Mouse (Mus musculus): ENCODE measurements around the gene Plpp7. TPM values are rescaled to one million over a fixed set of nuclear protein-coding genes. Genes with fewer than 3 reads are reported as not detected.

The Plpp7 gene
- polyA plus RNA-seq, 1 experiment from 2014 or later: 5.5 TPM

DNA sequence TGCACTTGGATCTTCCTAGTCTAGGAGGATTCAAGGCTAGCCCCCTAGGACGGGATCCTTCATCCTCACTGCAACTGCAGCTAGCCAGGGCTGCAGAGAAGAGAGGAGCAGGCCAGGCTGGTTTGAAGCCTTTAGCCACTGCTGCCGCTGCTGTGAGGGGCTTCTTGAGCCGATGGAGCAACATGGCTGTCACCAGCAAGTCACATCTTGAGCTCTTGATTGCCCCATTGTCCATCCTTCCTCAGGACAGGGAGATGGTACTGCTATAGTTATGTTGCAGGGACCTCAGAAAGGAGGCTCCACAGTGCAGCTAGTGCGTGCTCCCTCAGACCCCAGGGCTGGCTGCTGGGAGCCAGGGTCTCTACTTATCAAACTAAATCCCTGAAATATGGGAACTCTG, 37.5 kb upstream of the Plpp7 start:
- Histone ChIP-seq H3K4me3 (ENCODE audit: low read depth, low read length) (no peak overlapping the region), H3K27me3 (ENCODE audit: control insufficient read depth, insufficient read depth, low read length) (no peaks in the 10 kb centered on the region; the same call in 1 of the 2 replicates), H3K36me3 (ENCODE audit: control insufficient read depth, insufficient read depth, low read length) (peaks cover 4% of the 10 kb centered on the region; the same call in 1 of the 2 replicates), H3K27ac (ENCODE audit: low read depth, low read length) (no peak overlapping the region), H3K9me3 (ENCODE audit: control insufficient read depth, low read length) (no peaks in the 10 kb centered on the region), H3K4me1 (replicated peaks; ENCODE audit: control insufficient read depth, insufficient read depth, low read length) (no peaks in the 10 kb centered on the region), H3K9ac (ENCODE audit: low read depth, low read length) (no peak overlapping the region), H3K4me2 (replicated peaks; ENCODE audit: low read depth, low read length) (no peak overlapping the region)
- no peak for ATAC-seq (ENCODE audit: low FRiP score)
- WGBS: 87% methylated on average over 4 of the region's 4 CpGs
- no peak for DNase-seq (ENCODE audit: low spot score)

GRCm38 (mm10) chr2:32058241-32058640, 37.1 kb upstream of the Plpp7 start:
- H3K9ac ChIP-seq (ENCODE audit: low read depth, low read length): no peak overlapping the region

DNA sequence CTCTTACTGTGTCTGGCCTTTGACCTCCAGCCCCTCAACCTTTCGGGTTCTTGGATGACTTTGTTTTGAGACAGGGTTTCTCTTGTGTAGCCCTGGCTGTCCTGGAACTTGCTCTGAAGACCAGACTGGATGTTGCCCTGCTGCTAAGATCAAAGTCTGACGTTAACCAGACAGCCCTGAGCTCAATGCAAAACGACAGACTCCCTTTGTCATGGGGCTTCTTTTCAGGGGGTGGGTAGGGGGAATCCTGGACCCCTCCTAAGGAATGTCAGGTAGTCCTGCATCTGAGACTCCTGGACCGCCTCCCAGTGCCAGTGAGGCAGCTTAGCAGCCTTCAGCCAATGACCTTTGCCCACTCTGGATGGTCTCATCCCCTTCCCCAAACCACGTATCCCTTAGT, 36.6 kb upstream of the Plpp7 start:
- DNase-seq (ENCODE audit: low spot score): no peak
- Histone ChIP-seq H3K4me1 (replicated peaks; ENCODE audit: control insufficient read depth, insufficient read depth, low read length) (no peaks in the 10 kb centered on the region), H3K27me3 (ENCODE audit: control insufficient read depth, insufficient read depth, low read length) (no peaks in the 10 kb centered on the region; the same call in 1 of the 2 replicates), H3K36me3 (ENCODE audit: control insufficient read depth, insufficient read depth, low read length) (peaks cover 3% of the 10 kb centered on the region; the same call in 1 of the 2 replicates), H3K9me3 (ENCODE audit: control insufficient read depth, low read length) (no peaks in the 10 kb centered on the region), H3K27ac (ENCODE audit: low read depth, low read length) (no peak overlapping the region), H3K9ac (ENCODE audit: low read depth, low read length) (no peak overlapping the region), H3K4me2 (replicated peaks; ENCODE audit: low read depth, low read length) (no peak overlapping the region), H3K4me3 (ENCODE audit: low read depth, low read length) (no peak overlapping the region)
- no peak for ATAC-seq (ENCODE audit: low FRiP score)
- 37% methylated on average over 5 of the region's 5 CpGs for WGBS

More at GRCm38 (mm10) chr2:32058241-32058640, 37.1 kb upstream of the Plpp7 start:
- Histone ChIP-seq H3K27ac (ENCODE audit: low read depth, low read length) (no peak overlapping the region), H3K4me3 (ENCODE audit: low read depth, low read length) (no peak overlapping the region), H3K4me1 (replicated peaks; ENCODE audit: control insufficient read depth, insufficient read depth, low read length) (no peaks in the 10 kb centered on the region), H3K27me3 (ENCODE audit: control insufficient read depth, insufficient read depth, low read length) (no peaks in the 10 kb centered on the region; the same call in 1 of the 2 replicates), H3K9me3 (ENCODE audit: control insufficient read depth, low read length) (no peaks in the 10 kb centered on the region), H3K36me3 (ENCODE audit: control insufficient read depth, insufficient read depth, low read length) (peaks cover 4% of the 10 kb centered on the region; the same call in 1 of the 2 replicates), H3K4me2 (replicated peaks; ENCODE audit: low read depth, low read length) (no peak overlapping the region)
- DNase-seq (ENCODE audit: low spot score) (no peak), ATAC-seq (ENCODE audit: low FRiP score) (no peak)
- WGBS: 68% methylated on average over 9 of the region's 9 CpGs

GRCm38 (mm10) chr2:32059613-32060012, 35.7 kb upstream of the Plpp7 start:
- no peak for ATAC-seq (ENCODE audit: low FRiP score)
- Histone ChIP-seq H3K36me3 (ENCODE audit: control insufficient read depth, insufficient read depth, low read length) (no peaks in the 10 kb centered on the region), H3K27me3 (ENCODE audit: control insufficient read depth, insufficient read depth, low read length) (no peaks in the 10 kb centered on the region; the same call in 1 of the 2 replicates), H3K4me1 (replicated peaks; ENCODE audit: control insufficient read depth, insufficient read depth, low read length) (no peaks in the 10 kb centered on the region), H3K9me3 (ENCODE audit: control insufficient read depth, low read length) (no peaks in the 10 kb centered on the region), H3K4me2 (replicated peaks; ENCODE audit: low read depth, low read length) (no peak overlapping the region), H3K27ac (ENCODE audit: low read depth, low read length) (no peak overlapping the region), H3K9ac (ENCODE audit: low read depth, low read length) (no peak overlapping the region), H3K4me3 (ENCODE audit: low read depth, low read length) (no peak overlapping the region)
- whole genome bisulfite sequencing: 79% methylated on average over 6 of the region's 6 CpGs
- no peak for DNase-seq (ENCODE audit: low spot score)

DNA sequence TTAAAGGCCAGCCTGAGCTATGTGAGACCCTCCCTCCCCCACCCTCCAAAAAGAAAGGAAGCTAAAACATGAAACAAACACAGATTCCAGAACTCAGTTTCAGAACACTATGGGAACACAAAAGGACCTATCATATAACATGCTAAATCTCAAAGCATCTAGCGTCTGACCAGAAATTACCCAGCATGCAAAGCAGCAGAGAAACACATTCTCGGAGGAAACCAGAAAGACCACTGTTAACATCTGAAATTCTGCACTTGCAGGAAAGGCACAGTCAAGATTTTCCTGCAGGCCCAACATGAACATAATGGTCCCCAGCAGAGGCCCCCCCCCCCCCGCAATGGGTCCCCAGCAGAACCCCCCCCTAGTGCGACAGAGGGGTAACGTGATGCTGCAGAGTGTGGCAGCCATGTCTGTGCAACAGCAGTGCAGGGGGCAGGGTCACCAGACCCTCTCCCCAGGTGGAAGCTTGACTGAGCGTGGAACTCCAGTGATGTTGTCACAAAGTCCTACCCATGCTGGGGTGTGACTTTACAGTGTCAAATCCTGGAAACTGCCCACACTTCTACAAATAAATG, 35.0 kb upstream of the Plpp7 start:
- H3K9ac ChIP-seq (ENCODE audit: low read depth, low read length): no peak overlapping the region
- no peaks in the 10 kb centered on the region for H3K4me1 ChIP-seq (replicated peaks; ENCODE audit: control insufficient read depth, insufficient read depth, low read length)
- DNase-seq (ENCODE audit: low spot score) (no peak), ATAC-seq (ENCODE audit: low FRiP score) (no peak)
- H3K4me2 ChIP-seq (replicated peaks; ENCODE audit: low read depth, low read length): no peak overlapping the region
- no peaks in the 10 kb centered on the region for H3K9me3 ChIP-seq (ENCODE audit: control insufficient read depth, low read length)
- no peak overlapping the region for H3K4me3 ChIP-seq (ENCODE audit: low read depth, low read length)
- WGBS: 66% methylated on average over 6 of the region's 6 CpGs
- no peaks in the 10 kb centered on the region for H3K36me3 ChIP-seq (ENCODE audit: control insufficient read depth, insufficient read depth, low read length)
- no peak overlapping the region for H3K27ac ChIP-seq (ENCODE audit: low read depth, low read length)
- H3K27me3 ChIP-seq (ENCODE audit: control insufficient read depth, insufficient read depth, low read length): no peaks in the 10 kb centered on the region; the same call in 1 of the 2 replicates

DNA sequence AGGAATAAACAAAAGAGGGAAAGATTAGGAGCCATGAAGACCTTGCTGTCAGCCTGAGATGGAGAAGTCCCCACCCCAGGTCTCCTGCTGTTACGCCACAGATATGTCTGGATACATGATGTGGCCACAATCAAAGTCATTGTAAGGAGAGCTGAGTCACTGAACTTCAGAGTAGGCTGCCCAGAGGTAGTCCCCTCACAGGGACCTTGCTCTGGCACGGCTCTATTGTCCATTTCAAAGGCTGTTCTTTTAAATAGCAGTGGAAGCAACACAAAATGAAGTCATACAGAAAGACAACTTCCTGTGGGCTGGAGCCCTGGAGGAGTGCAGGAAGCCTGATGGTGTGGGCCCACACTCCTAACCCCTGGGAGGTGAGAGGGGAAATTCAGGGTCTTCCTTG, 34.1 kb upstream of the Plpp7 start:
- WGBS: 60% methylated on average over 2 of the region's 2 CpGs
- no peak for DNase-seq (ENCODE audit: low spot score)
- Histone ChIP-seq H3K4me3 (ENCODE audit: low read depth, low read length) (no peak overlapping the region), H3K27me3 (ENCODE audit: control insufficient read depth, insufficient read depth, low read length) (no peaks in the 10 kb centered on the region; the same call in 1 of the 2 replicates), H3K4me2 (replicated peaks; ENCODE audit: low read depth, low read length) (no peak overlapping the region), H3K4me1 (replicated peaks; ENCODE audit: control insufficient read depth, insufficient read depth, low read length) (no peaks in the 10 kb centered on the region), H3K36me3 (ENCODE audit: control insufficient read depth, insufficient read depth, low read length) (no peaks in the 10 kb centered on the region), H3K9me3 (ENCODE audit: control insufficient read depth, low read length) (no peaks in the 10 kb centered on the region), H3K9ac (ENCODE audit: low read depth, low read length) (no peak overlapping the region), H3K27ac (ENCODE audit: low read depth, low read length) (no peak overlapping the region)
- no peak for ATAC-seq (ENCODE audit: low FRiP score)

DNA sequence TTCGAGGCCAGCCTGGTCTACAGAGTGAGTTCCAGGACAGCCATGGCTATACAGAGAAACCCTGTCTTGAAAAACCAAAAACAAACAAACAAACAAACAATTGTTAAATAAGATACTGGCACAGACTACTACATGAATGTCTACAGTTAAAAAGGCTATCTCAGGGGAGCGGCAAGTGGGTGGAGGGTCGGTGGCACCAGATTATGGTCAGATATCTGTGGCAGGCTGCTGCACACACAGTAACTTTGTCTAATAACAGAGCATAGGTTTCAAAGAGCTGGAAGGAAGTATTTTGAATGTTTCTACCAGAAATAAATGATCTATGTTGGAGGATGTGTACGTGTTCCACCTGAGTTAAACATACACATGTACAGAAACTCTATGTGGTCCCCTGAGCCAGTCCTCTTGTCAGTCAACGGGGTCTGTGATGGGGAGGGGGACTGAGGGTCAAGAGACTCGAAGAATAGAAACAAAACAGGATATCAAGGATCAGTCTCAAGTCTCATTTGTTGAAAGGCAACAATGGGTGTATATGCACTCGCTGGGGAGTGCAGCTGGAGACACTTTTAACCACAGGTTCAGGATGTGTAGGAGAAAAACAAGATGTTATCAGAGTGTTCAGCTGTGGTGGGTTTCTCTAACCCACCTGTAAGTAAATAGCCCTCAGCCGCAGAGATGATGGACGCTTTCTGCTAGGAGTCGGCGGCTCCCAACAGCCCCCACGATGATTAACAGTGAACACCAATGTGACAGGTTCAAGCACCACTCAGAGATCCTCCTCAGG, 33.4 kb upstream of the Plpp7 start:
- Histone ChIP-seq H3K27ac (ENCODE audit: low read depth, low read length) (no peak overlapping the region), H3K27me3 (ENCODE audit: control insufficient read depth, insufficient read depth, low read length) (no peaks in the 10 kb centered on the region; the same call in 1 of the 2 replicates), H3K4me2 (replicated peaks; ENCODE audit: low read depth, low read length) (no peak overlapping the region), H3K9ac (ENCODE audit: low read depth, low read length) (no peak overlapping the region), H3K4me3 (ENCODE audit: low read depth, low read length) (no peak overlapping the region), H3K9me3 (ENCODE audit: control insufficient read depth, low read length) (no peaks in the 10 kb centered on the region), H3K4me1 (replicated peaks; ENCODE audit: control insufficient read depth, insufficient read depth, low read length) (no peaks in the 10 kb centered on the region), H3K36me3 (ENCODE audit: control insufficient read depth, insufficient read depth, low read length) (no peaks in the 10 kb centered on the region)
- DNase-seq (ENCODE audit: low spot score) (no peak), ATAC-seq (ENCODE audit: low FRiP score) (no peak)
- 75% methylated on average over 12 of the region's 12 CpGs for WGBS

GRCm38 (mm10) chr2:32062626-32063410, 32.5 kb upstream of the Plpp7 start:
- no peak overlapping the region for H3K4me3 ChIP-seq (ENCODE audit: low read depth, low read length)
- H3K36me3 ChIP-seq (ENCODE audit: control insufficient read depth, insufficient read depth, low read length): no peaks in the 10 kb centered on the region
- no peak overlapping the region for H3K4me2 ChIP-seq (replicated peaks; ENCODE audit: low read depth, low read length)
- H3K27ac ChIP-seq (ENCODE audit: low read depth, low read length): no peak overlapping the region
- DNase-seq (ENCODE audit: low spot score) (no peak), ATAC-seq (ENCODE audit: low FRiP score) (no peak)
- 87% methylated on average over 15 of the region's 15 CpGs for WGBS
- no peaks in the 10 kb centered on the region for H3K4me1 ChIP-seq (replicated peaks; ENCODE audit: control insufficient read depth, insufficient read depth, low read length)
- H3K9me3 ChIP-seq (ENCODE audit: control insufficient read depth, low read length): no peaks in the 10 kb centered on the region
- H3K27me3 ChIP-seq (ENCODE audit: control insufficient read depth, insufficient read depth, low read length): no peaks in the 10 kb centered on the region
- H3K9ac ChIP-seq (ENCODE audit: low read depth, low read length): no peak overlapping the region
